Mouse (Mus musculus) midbrain, embryonic 13.5 days (tissue): Measurements from ENCODE around the gene H2-Oa. TPM values are rescaled to one million over a fixed set of nuclear protein-coding genes. Genes with fewer than 3 reads are reported as not detected.

Experiments
- ATAC-seq: fragments of 200-750 bp; cut with Nextera tagmentation; 2 replicates; pipeline ENCODE4 v1.8.0; 2017; ENCODE audit warnings: mild to moderate bottlenecking, moderate TSS enrichment, moderate library complexity
- H3K27ac ChIP-seq: fragments of 300-500 bp; sonication (generic); 2 replicates; pipeline ENCODE4 v1.5.1; 2015; ENCODE audit warnings: inconsistent platforms, mild to moderate bottlenecking, moderate library complexity
- H3K27me3 ChIP-seq: fragments of 300-500 bp; sonication (generic); 2 replicates; pipeline ENCODE4 v1.6.1; 2015; ENCODE audit warnings: mild to moderate bottlenecking, inconsistent platforms
- H3K36me3 ChIP-seq: fragments of 300-500 bp; sonication (generic); 2 replicates; pipeline ENCODE4 v1.6.1; 2015; ENCODE audit warnings: mild to moderate bottlenecking, inconsistent platforms
- H3K4me1 ChIP-seq: fragments of 300-500 bp; sonication (generic); replicated peaks from 2 replicates; pipeline ENCODE4 v1.6.1; 2015; ENCODE audit warnings: inconsistent platforms
- H3K4me2 ChIP-seq: fragments of 300-500 bp; sonication (generic); replicated peaks from 2 replicates; pipeline ENCODE4 v1.6.1; 2015; ENCODE audit warnings: moderate library complexity, mild to moderate bottlenecking, inconsistent platforms
- H3K4me3 ChIP-seq: fragments of 300-500 bp; sonication (generic); replicated peaks from 2 replicates; pipeline ENCODE4 v1.5.1; 2015; ENCODE audit warnings: mild to moderate bottlenecking, inconsistent platforms
- H3K9ac ChIP-seq: fragments of 300-500 bp; sonication (generic); replicated peaks from 2 replicates; pipeline ENCODE4 v1.6.1; 2015; ENCODE audit warnings: mild to moderate bottlenecking, inconsistent platforms
- H3K9me3 ChIP-seq: fragments of 300-500 bp; sonication (generic); 2 replicates; pipeline ENCODE4 v1.6.1; 2016; ENCODE audit warnings: mild to moderate bottlenecking, inconsistent platforms
- WGBS: fragments of 180-500 bp; shearing (Covaris S2); methylation state at CpG from one replicate; pipeline ENCODE4 v1.1.7; 2015; 5-methylcytosine and 5-hydroxymethylcytosine counted together
- polyA plus RNA-seq: library from polyadenylated mRNA; unstranded; fragments of >200 nt; fragmentation: Nextera tagmentation; extraction: Ambion mirVana; gene quantifications from 2 replicates; pipeline ENCODE4 v1.2.1, GENCODE M21; 2015

The H2-Oa gene
- not detected in 2 replicates for polyA plus RNA-seq

DNA sequence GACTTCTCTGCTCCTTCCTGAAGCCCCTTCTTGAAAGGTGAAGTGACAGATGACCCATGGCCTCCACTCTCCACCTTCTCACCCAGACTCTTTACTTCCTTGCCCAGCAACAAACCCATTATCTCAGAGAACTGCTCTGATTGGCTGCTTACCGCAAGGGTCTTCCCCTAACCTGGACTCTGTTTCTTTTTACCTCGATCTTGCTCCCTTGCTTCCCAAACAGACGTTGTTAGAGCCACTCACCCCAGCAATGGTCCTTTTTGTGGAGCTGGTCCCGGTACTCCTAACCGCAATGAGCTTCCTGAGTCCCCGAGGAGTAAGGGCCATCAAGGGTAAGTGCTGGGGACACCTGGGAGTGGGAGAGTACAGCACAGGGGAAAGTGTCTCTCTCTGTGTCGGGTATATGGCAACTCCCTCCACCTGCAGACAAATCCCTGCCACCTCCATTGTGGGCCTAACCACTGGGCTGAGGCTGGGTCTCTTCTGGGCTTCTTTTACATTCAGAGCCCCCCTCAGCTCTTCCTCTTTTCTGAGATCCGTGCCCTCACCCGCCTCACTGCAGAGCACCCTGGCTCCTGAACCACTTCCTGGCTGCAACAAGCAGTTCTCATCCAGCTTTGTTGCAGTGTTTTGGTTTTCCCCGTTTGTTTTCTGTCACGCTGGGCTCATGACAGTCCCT is at the start of gene H2-Oa:
TSS of gene H2-Oa (plus strand) at position 144 of the 679 bp plus-strand sequence.
- Histone ChIP-seq H3K9me3 (no peaks in the 10 kb centered on the region), H3K27ac (no peak within 1 kb of the TSS), H3K9ac (no peak within 1 kb of the TSS), H3K27me3 (no peaks in the 10 kb centered on the region), H3K4me1 (no peaks in the 10 kb centered on the region), H3K4me3 (no peak within 1 kb of the TSS), H3K4me2 (no peak within 1 kb of the TSS), H3K36me3 (no peaks in the 10 kb centered on the region)
- 51% methylated on average over 11 of the region's 11 CpGs for WGBS
- ATAC-seq, result no peak

DNA sequence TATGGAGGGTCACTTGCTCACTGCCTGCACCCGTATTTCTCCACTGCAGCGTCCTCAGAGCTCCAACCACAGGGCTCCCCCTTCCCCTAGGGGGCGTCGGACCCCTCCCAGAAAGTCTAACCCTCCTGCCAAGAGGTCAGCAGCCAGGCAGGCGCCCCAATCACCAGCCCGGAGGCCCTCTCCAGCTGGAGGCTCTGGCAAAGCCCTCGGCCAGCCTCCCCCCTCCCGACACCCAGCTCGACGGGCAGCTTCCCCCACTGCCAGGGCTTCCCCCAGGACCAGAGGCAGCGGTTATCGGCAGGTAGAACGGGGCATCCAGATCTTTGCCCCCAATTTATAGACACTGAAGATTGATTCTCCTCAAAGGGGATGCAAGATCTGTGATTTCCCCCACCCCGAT is 46.2 kb upstream of the H2-Oa start:
- H3K36me3 ChIP-seq, result peaks cover 12% of the 10 kb centered on the region
- peaks cover under 1% of the 10 kb centered on the region; the same call in 1 of the 2 replicates for H3K4me1 ChIP-seq
- no peaks in the 10 kb centered on the region for H3K27me3 ChIP-seq
- H3K4me2 ChIP-seq, result no peak overlapping the region
- no peak for ATAC-seq
- WGBS, result 82% methylated on average over 14 of the region's 14 CpGs
- no peak overlapping the region for H3K27ac ChIP-seq
- H3K9me3 ChIP-seq, result peaks cover 4% of the 10 kb centered on the region; the same call in 1 of the 2 replicates
- H3K9ac ChIP-seq, result no peak overlapping the region
- no peak overlapping the region for H3K4me3 ChIP-seq

DNA sequence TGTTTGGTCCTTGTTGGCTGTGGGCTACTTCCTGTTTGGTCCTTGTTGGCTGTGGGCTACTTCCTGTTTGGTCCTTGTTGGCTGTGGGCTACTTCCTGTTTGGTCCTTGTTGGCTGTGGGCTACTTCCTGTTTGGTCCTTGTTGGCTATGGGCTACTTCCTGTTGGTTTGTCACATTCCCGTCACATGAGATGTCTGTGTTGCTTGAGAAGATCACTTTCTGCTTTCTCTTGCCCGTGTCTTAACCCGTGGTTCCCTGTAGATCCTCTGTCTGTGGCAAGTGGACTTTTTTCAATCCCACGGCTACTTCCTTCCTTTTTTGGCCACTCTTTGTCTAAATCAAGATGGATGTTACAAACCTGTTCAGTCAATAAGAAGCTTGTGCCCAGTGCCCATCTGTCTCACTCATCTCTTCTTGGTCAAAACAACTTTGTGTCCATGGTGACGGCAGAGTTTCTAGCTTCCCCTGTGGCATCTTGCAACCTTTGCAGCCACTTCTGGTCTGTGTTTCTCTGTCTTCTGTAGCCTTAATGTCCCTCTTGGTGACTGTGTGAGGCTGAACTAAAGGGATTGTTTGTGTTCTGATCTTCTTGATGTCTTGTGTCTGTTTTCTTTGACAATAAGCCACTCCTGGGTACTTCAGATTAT is 44.6 kb upstream of the H2-Oa start:
- Histone ChIP-seq H3K9me3 (peaks cover 4% of the 10 kb centered on the region; the same call in 1 of the 2 replicates), H3K4me1 (no peaks in the 10 kb centered on the region), H3K4me2 (no peak overlapping the region), H3K27me3 (no peaks in the 10 kb centered on the region), H3K4me3 (no peak overlapping the region), H3K27ac (no peak overlapping the region), H3K9ac (no peak overlapping the region), H3K36me3 (peaks cover 23% of the 10 kb centered on the region)
- no peak for ATAC-seq
- 91% methylated on average over 5 of the region's 5 CpGs for WGBS

DNA sequence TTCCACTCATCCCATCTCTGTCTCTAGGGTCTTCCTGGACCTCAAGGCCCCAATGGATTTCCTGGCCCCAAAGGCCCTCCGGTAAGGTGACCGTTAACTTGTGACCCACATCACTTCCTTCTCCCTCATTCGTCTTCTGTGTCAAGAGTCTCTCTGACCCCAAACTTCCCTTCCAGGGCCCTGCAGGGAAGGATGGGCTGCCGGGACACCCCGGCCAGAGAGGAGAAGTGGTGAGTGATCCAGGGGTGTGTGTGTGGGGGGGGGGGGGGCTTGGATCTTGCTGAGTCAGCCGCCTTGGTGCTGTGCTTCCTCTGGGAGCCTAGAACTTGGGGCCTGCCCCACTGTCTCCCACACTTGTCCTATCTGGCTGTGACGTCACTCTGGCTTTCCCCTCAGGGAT is 34.9 kb upstream of the H2-Oa start:
- WGBS, result 84% methylated on average over 7 of the region's 7 CpGs
- Histone ChIP-seq H3K9me3 (no peaks in the 10 kb centered on the region), H3K9ac (no peak overlapping the region), H3K4me3 (no peak overlapping the region), H3K27me3 (no peaks in the 10 kb centered on the region), H3K36me3 (peaks cover 38% of the 10 kb centered on the region), H3K27ac (no peak overlapping the region), H3K4me2 (no peak overlapping the region), H3K4me1 (no peaks in the 10 kb centered on the region)
- ATAC-seq, result no peak

DNA sequence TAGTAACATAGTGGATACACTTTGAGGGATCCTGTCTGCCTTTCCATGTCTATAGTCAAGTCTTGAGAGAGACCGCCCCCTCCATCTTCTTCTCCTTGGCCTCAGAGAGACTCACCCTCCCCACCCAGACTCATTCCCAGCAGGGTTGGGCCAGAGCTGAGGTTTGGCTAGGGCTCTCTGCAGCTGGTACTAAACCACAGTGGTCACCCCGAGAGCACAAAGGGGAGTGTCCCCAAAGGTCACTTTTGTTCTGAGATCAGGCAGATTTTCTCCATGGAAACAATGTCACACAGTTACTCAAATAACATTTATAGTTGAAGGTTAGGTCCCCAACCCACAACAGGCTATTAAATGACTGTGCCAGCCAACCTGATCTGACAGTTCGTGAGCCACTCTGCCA is 23.3 kb upstream of the H2-Oa start:
- Histone ChIP-seq H3K4me2 (no peak overlapping the region), H3K4me1 (no peaks in the 10 kb centered on the region), H3K9ac (no peak overlapping the region), H3K9me3 (no peaks in the 10 kb centered on the region), H3K27ac (no peak overlapping the region), H3K4me3 (no peak overlapping the region), H3K36me3 (peaks cover 11% of the 10 kb centered on the region), H3K27me3 (no peaks in the 10 kb centered on the region)
- WGBS, result 57% methylated on average over 3 of the region's 3 CpGs
- no peak for ATAC-seq

DNA sequence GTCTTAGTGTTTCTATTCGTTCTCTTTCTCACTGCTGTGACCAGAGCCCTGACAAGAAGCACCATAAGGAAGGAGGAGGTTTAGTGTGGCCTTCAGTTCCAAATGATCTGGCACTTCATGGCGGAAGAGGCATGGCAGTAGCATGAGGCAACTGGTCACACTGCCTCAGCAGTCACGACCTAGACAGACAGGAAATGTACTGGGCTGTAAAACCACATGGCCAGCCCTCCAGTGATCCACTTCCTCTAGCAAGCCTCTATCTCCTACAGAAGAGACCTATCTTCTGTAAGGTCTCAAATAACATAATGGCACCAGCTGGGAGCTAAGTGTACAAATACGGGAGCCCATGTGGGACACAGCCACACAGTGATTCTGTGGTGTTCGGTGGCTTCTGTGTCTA is 20.0 kb upstream of the H2-Oa start:
- no peak for ATAC-seq

DNA sequence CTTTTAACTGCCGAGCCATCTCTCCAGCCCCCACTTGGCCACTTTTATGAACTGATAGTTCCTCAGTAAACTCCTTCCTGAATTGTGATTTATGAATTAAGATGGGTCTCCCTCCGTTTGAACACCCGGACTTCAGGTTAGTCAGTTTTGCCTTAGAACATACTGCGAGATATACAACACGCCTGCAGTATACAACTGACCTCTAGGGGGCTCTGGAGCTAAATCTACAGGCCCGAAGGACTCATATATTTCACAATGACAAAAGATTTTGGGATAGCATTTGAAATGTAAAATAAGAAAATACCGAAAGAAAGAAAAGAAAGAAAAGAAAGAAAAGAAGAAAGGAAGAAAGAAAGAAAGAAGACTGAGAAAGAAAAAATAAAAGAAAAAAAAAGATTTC is 16.9 kb upstream of the H2-Oa start:
- H3K36me3 ChIP-seq, result no peaks in the 10 kb centered on the region
- H3K4me2 ChIP-seq, result no peak overlapping the region
- 42% methylated on average over 7 of the region's 7 CpGs for WGBS
- H3K9ac ChIP-seq, result no peak overlapping the region
- no peak overlapping the region for H3K4me3 ChIP-seq
- H3K4me1 ChIP-seq, result 0 out of 2 replicates have a peak, but pooled peaks cover 5% of the 10 kb centered on the region
- ATAC-seq, result no peak
- H3K27me3 ChIP-seq, result peaks cover 14% of the 10 kb centered on the region
- no peaks in the 10 kb centered on the region for H3K9me3 ChIP-seq
- H3K27ac ChIP-seq, result no peak overlapping the region

More for the DNA sequence above, 20.0 kb upstream of the H2-Oa start:
- no peak overlapping the region for H3K4me3 ChIP-seq
- H3K9ac ChIP-seq, result no peak overlapping the region
- WGBS, result 83% methylated on average over 5 of the region's 5 CpGs
- no peak overlapping the region for H3K27ac ChIP-seq
- H3K27me3 ChIP-seq, result peaks cover 11% of the 10 kb centered on the region
- H3K4me1 ChIP-seq, result 0 out of 2 replicates have a peak, but pooled peaks cover 5% of the 10 kb centered on the region
- no peaks in the 10 kb centered on the region for H3K9me3 ChIP-seq
- no peak overlapping the region for H3K4me2 ChIP-seq
- no peaks in the 10 kb centered on the region for H3K36me3 ChIP-seq

DNA sequence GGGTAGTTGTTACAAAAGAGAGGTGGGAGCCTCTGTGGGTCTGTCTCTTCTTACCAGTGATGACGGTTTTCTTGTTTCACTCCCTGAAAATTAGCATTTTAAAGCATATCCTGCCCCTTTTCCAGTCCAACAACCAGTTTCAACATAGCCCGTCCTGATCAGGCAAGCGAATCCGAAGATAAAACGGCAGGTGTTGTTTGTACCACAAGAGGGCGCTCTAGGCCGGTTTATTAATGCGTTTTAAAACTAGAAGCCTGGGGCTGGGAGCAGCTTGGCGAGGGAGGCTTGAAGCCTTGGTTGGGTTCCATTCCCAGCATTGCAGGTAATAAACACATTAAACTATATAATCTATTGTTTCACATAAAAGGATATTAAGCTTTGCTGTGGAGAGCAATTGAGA is 14.6 kb upstream of the H2-Oa start:
- 0 out of 2 replicates have a peak, but pooled peaks cover 5% of the 10 kb centered on the region for H3K4me1 ChIP-seq
- H3K4me3 ChIP-seq, result no peak overlapping the region
- no peak overlapping the region for H3K9ac ChIP-seq
- H3K4me2 ChIP-seq, result no peak overlapping the region
- no peaks in the 10 kb centered on the region for H3K9me3 ChIP-seq
- no peaks in the 10 kb centered on the region for H3K36me3 ChIP-seq
- H3K27ac ChIP-seq, result no peak overlapping the region
- no peak for ATAC-seq
- H3K27me3 ChIP-seq, result peaks cover 14% of the 10 kb centered on the region
- WGBS, result 2% methylated on average over 9 of the region's 9 CpGs

DNA sequence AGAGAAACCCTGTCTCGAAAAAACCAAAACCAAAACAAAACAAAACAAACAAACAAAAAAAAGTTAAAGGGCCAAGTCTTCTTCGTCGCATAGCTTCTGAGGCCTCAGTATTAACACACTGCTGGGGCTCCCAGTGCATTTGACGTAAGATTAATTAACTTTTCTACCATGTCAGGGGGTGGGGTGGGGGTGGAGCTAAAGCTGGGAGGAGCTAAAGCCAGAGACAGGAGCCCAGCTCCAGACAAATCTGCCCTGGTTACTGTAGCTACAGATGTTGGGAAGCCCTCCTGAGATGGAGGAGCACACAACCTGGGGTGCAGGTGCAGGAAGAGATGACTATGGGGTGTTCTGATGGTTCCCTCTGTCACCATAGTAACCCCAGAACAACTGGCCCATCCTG is 14.0 kb upstream of the H2-Oa start:
- Histone ChIP-seq H3K4me1 (peaks cover 10% of the 10 kb centered on the region), H3K27ac (no peak overlapping the region), H3K27me3 (peaks cover 14% of the 10 kb centered on the region), H3K36me3 (no peaks in the 10 kb centered on the region), H3K4me2 (no peak overlapping the region), H3K9ac (no peak overlapping the region), H3K4me3 (no peak overlapping the region), H3K9me3 (no peaks in the 10 kb centered on the region)
- WGBS, result 63% methylated on average over 4 of the region's 4 CpGs
- ATAC-seq, result no peak

DNA sequence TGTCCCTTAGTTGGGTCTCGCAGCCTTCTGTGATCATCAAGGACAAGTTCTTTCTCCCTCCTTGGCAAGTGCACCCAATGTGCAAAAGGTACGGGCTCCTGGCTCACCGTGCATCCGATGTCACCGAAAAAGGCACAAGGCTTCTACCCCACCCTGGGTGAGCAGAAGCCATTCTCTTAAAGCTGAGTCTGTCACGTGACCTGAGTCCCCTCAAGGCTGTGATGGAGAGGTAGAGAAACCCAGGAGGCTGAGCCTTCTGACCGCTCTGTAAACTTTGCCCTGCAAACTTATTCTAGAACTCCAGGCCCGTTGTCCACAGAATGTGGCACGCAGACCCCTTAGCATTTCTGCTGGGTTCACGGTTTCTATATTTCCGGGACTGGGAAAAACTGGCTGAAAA is 13.1 kb upstream of the H2-Oa start:
- H3K36me3 ChIP-seq, result no peaks in the 10 kb centered on the region
- no peak for ATAC-seq
- 93% methylated on average over 11 of the region's 11 CpGs for WGBS

DNA sequence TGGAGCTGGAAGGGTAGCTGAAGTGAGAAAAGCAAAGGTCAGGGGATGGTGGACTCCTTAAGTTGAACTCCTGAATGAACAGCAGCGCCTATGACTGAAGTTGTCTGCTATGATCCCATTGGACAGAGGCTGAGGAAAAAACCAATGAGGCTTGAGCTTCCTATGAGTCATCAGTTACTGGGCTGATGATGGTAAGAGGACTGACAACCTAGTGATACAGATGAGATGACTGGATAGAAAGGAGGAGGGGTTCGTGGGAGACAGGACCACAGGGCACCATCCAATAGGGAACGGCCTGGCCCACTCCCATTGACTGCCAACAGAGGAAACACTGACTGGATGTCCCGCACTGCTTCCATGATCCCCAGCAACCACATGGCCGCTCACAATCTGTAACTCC is 12.5 kb upstream of the H2-Oa start:
- 10% methylated on average over 5 of the region's 5 CpGs for whole genome bisulfite sequencing
- Histone ChIP-seq H3K36me3 (no peaks in the 10 kb centered on the region), H3K4me2 (no peak overlapping the region), H3K4me1 (peaks cover 13% of the 10 kb centered on the region), H3K27me3 (peaks cover 14% of the 10 kb centered on the region), H3K9me3 (no peaks in the 10 kb centered on the region), H3K9ac (no peak overlapping the region), H3K27ac (no peak overlapping the region), H3K4me3 (no peak overlapping the region)
- peak; percentile 89 for ATAC-seq

More for the DNA sequence above, 13.1 kb upstream of the H2-Oa start:
- Histone ChIP-seq H3K9me3 (no peaks in the 10 kb centered on the region), H3K4me3 (no peak overlapping the region), H3K4me1 (peaks cover 13% of the 10 kb centered on the region), H3K4me2 (no peak overlapping the region), H3K27me3 (peaks cover 14% of the 10 kb centered on the region), H3K9ac (no peak overlapping the region), H3K27ac (no peak overlapping the region)

DNA sequence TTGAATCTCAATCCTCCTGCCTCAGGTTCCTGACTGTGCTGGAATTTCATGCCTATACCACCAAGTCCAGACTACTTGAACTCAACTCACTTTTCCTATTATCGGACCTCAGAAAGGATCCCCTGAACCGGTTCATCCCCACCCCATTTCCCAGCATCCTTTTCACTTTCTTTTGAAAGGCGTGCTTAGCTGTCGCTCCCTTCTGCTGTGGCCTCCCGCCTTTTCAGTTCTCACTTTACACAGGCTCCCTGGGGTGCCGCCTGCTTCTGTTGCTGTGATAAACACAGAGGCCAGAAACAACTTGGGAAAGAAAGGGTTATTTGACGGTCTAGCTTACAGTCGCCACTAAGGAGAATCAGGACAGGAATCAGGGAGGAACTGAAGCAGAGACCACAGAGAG is 9.0 kb upstream of the H2-Oa start:
- H3K9ac ChIP-seq, result no peak overlapping the region
- peaks cover 5% of the 10 kb centered on the region; the same call in 1 of the 2 replicates for H3K27me3 ChIP-seq
- H3K9me3 ChIP-seq, result no peaks in the 10 kb centered on the region
- no peak overlapping the region for H3K27ac ChIP-seq
- no peak for ATAC-seq
- H3K4me1 ChIP-seq, result peaks cover 8% of the 10 kb centered on the region
- no peak overlapping the region for H3K4me3 ChIP-seq
- no peaks in the 10 kb centered on the region for H3K36me3 ChIP-seq
- 3% methylated on average over 8 of the region's 8 CpGs for WGBS
- no peak overlapping the region for H3K4me2 ChIP-seq
